Mouse (Mus musculus) bone marrow, adult 2 months (tissue): ENCODE results near the gene Rph3al. TPM values are rescaled to one million over a fixed set of nuclear protein-coding genes. Genes with fewer than 3 reads are reported as not detected.

Experiments
- H3K27ac ChIP-seq: fragments of 200-500 bp; 2 replicates; pipeline ENCODE4 v1.5.1; 2012; ENCODE audit warnings: low read depth, mild to moderate bottlenecking, control low read depth, inconsistent platforms, low read length; ENCODE audit not compliant: control insufficient read depth, poor library complexity, insufficient read depth
- H3K4me1 ChIP-seq: fragments of 200-500 bp; 2 replicates; pipeline ENCODE4 v1.6.1; 2011; ENCODE audit warnings: low read length; ENCODE audit not compliant: control insufficient read depth, insufficient read depth
- H3K4me3 ChIP-seq: fragments of 200-500 bp; replicated peaks from 2 replicates; pipeline ENCODE3; 2011; ENCODE audit warnings: mild to moderate bottlenecking, low read depth, low read length, control low read depth; ENCODE audit not compliant: control insufficient read depth
- CTCF ChIP-seq: fragments of 200-500 bp; IDR thresholded peaks from 2 replicates; pipeline ENCODE4 v1.5.1; 2011; ENCODE audit warnings: low read length, control low read depth; ENCODE audit not compliant: control insufficient read depth, insufficient read depth
- POLR2A ChIP-seq: fragments of 200-500 bp; IDR thresholded peaks from 2 replicates; pipeline ENCODE4 v1.6.1; 2011; ENCODE audit warnings: low read depth, mild to moderate bottlenecking, control low read depth, low read length, borderline replicate concordance; ENCODE audit not compliant: control insufficient read depth
- WGBS: fragments of 180-500 bp; shearing (Covaris S2); methylation state at CpG from one replicate; pipeline ENCODE4 v1.1.7; 2018; 5-methylcytosine and 5-hydroxymethylcytosine counted together
- polyA plus RNA-seq: library from polyadenylated mRNA; stranded (reverse); fragments of >200 nt; gene quantifications from 2 replicates; pipeline ENCODE4 v1.2.4, GENCODE M21; 2011; ENCODE audit warnings: low replicate concordance; ENCODE audit not compliant: missing spikeins, insufficient read depth, insufficient read length

The Rph3al gene
- polyA plus RNA-seq, 1 experiment = 5.0 TPM

DNA sequence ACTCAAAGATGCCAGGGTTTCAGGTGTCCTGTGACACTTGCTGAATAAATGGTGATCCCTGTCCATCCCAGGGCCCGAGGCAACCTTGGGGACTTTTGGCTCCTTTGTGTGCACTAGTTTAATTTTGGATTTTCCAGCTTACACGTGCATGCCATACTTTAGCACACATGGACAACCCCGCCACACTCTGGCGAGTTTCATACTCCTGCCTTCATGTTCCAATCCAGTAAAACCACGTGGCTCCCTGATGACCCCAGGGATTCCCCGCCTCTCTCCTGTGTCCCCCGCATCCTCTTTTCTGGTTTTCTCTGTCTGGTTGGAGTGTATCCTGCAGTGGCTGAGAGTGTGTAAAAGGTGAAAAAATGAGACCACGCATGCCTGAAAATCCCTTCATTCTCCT, 110.8 kb downstream of the Rph3al start:
- 46% methylated on average over 8 of the region's 8 CpGs for WGBS
- no peaks in the 10 kb centered on the region for H3K4me1 ChIP-seq

DNA sequence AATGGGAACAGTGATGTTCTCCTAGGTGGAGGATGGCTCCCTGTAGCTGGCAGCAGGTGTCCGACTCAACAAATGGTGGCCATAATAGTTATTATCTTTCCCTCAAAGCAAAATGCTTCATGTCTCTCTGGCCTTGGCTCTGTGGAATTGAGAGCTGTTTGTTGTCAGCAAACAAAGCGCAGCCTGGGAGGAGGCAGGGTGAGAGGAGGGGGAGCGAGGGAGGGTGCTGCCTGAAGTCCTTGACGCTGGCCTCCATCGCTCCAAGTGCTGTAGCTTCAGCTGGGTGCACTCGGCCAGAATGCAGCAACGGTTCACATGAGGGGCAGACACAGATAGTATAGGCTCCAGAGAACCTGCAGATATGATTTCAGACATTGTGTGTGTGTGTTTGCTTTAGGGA, 114.7 kb downstream of the Rph3al start:
- no peak for TF ChIP-seq CTCF
- no peak for TF ChIP-seq POLR2A
- WGBS = 86% methylated on average over 7 of the region's 7 CpGs
- Histone ChIP-seq H3K27ac (no peak overlapping the region), H3K4me3 (no peak overlapping the region), H3K4me1 (no peaks in the 10 kb centered on the region)

More for the DNA sequence above, 110.8 kb downstream of the Rph3al start:
- Histone ChIP-seq H3K27ac (no peak overlapping the region), H3K4me3 (no peak overlapping the region)
- TF ChIP-seq POLR2A (no peak), CTCF (no peak)

DNA sequence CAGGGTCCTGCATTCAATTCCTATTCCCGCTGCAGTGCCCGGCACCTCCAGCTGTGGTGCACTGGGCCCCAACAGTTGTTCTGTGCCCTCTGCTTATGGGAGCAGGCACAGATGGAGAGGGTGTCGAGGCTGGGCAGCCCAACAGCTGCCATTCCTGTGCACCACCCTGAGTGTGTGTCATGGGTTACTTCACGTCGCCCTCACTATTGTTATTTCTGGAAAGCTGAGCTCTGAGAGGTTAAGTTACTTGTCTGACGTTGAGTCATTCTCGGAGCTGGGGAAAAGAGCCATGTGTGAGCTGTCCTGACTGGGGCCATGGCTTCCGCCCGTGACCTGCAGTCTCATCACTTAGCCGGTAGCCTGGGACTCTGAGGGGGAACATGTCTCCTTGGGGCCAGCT, 125.1 kb downstream of the Rph3al start:
- no peaks in the 10 kb centered on the region for H3K4me1 ChIP-seq
- TF ChIP-seq CTCF (no peak), POLR2A (no peak)
- H3K27ac ChIP-seq = no peak overlapping the region
- WGBS = 83% methylated on average over 10 of the region's 10 CpGs
- no peak overlapping the region for H3K4me3 ChIP-seq

DNA sequence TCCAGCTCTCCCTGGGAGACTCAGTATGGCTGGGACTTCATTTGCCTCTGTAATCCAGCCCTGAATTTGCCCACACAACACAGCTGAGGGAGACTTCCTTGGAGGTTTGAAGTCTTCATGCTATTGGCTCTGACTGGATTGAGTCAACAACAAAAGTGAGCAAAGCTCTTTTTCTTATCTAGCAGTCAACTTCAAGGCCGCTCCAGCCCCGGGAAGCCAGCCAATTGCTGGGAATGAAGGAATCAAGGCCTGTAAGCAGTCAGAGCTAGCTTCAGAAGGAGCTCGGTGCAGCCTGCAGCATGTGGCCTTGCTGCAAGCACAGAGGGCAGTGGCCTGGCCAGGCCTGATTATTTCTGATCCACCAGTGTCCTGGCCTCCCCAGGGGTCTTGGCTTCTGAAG, 126.3 kb downstream of the Rph3al start:
- no peaks in the 10 kb centered on the region for H3K4me1 ChIP-seq
- H3K27ac ChIP-seq = no peak overlapping the region
- WGBS = 77% methylated on average over 3 of the region's 3 CpGs
- no peak overlapping the region for H3K4me3 ChIP-seq
- TF ChIP-seq POLR2A (no peak), CTCF (no peak)

DNA sequence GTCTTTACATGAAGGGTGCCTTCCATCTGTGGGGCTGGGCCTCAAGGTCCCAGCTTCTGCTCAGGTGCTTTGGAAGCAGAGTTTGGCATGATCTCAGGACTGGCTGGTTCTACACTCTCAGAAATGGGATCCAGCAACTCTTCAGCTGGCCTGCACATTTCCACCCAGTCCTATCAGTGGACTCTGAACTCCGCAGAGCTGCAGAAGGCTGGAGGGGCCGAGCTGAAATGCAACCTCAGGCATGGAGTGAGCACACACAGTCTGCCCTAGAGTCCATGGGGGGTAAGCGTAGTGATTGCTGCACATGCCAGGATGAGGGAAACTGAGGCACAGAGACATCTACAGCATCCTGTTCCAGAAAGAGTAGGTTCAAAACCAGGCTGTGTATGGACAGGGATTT, 127.7 kb downstream of the Rph3al start:
- Histone ChIP-seq H3K4me3 (no peak overlapping the region), H3K27ac (no peak overlapping the region), H3K4me1 (no peaks in the 10 kb centered on the region)
- TF ChIP-seq POLR2A (no peak), CTCF (no peak)
- WGBS = 78% methylated on average over 3 of the region's 3 CpGs

DNA sequence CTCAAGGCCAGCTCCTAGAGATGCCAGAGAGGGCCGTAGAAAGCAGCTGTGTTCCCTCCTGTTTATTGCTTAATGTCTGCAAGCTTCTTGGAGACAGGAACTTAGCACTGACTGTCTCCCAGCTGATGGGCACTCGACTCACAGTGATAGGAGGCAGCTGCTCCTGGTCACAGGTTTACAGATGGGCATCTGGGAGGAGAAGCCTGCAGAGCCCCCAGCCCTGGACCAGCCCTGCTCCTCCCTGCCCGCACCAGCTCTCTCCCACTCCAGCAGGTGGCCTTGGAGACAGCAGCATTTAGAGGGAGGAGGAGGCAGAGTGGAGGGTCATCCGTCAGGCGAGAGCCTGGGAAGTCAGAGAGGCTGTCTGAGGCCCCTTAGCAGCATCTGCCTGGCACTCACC, 130.7 kb downstream of the Rph3al start:
- Histone ChIP-seq H3K4me3 (no peak overlapping the region), H3K4me1 (no peaks in the 10 kb centered on the region), H3K27ac (no peak overlapping the region)
- TF ChIP-seq CTCF (no peak), POLR2A (no peak)
- WGBS = 64% methylated on average over 5 of the region's 5 CpGs

DNA sequence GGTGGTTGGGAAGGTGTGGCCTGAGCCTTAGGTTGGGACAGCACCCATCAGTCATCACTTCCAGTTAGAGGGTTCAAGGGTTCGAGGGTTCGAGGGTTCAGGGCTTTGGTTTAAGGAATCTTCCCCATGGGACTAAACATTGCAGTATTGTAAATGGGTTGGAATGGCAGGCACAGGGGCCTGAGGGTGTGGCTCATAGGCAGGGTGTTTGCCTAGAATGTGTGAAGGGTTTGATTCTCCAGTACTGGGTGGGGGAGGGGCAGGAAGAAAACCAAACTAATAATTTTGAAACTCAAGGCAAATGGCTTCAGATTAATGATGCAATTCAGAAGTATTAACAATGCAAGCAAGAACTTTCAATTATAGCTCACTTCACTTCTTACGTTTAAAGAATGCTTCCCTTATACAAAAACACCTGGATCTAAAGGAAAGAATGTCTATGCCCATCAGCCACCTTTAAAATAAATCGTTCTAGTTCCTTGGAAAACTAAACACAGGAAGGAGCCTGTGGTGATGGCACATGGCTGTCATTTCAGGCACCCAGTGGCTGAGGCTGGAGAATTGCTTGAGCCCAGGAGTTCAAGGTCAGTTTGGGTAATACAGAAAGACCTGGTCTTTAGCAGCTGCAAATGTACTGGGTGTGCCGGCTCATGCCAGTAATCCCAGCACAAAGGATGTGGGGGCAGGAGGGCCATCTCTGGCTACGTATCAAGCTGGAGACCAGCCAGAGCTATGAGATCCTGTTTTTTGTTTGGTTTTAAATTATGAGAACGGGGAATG, 136.3 kb downstream of the Rph3al start:
- Histone ChIP-seq H3K27ac (no peak overlapping the region), H3K4me3 (no peak overlapping the region), H3K4me1 (no peaks in the 10 kb centered on the region)
- 80% methylated on average over 7 of the region's 7 CpGs for WGBS
- TF ChIP-seq POLR2A = no peak

DNA sequence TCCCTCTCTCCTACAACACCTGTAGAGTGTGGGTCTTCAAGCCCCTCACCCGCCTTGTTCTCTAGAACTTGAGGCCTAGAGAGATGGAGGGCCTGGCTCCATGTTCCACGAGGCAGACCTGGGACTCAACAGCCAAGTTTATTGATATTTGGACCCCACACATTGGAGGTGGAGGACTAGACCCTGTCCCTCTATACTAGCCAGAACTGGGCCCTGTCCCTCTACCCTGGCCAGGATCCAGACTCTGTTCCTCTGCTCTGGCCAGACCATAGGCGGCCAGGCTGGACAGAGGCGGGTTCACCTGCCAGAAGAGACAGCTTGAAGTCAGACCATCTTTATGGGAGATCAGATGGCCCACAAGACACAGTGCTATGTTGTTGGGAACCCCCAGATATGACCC, 136.9 kb downstream of the Rph3al start:
- TF ChIP-seq POLR2A (no peak), CTCF (no peak)
- Histone ChIP-seq H3K27ac (no peak overlapping the region), H3K4me1 (no peaks in the 10 kb centered on the region), H3K4me3 (no peak overlapping the region)
- 74% methylated on average over 4 of the region's 4 CpGs for WGBS

DNA sequence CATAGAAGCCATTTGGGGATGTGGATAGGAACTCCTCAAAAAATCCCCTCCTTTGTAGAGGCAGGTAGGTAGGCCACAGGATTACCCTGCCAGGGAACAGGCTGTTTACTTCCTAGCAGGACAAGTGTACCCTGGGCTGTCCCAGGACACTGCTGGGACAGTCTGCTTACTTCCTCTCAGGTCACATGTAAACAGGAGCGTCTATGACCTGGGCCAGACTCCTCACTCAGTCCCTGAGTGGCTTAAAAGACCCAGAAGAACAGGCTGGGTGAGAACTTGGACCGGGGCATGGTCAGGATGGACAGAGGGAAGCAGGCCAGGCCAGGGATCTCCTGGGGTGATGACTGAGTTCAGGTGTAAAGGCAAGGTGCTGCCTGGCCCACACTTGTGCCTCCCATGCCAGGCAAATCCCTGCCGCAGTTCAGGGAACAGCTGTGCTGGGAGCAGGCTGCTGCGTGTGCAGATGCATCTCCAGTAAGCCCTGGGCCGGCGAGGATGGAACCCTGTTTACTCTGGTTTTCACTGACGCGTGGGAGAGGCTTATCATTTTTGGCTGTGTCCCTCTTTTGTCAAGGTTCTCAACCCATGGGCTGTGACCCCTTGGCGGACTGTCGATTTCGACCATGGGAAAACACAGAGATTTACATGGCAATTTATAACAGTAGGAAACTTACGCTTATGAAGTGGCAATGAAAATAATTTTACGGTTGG, 141.5 kb downstream of the Rph3al start:
- Histone ChIP-seq H3K4me1 (no peaks in the 10 kb centered on the region), H3K27ac (no peak overlapping the region), H3K4me3 (no peak overlapping the region)
- whole genome bisulfite sequencing = 82% methylated on average over 13 of the region's 13 CpGs
- TF ChIP-seq CTCF = no peak

DNA sequence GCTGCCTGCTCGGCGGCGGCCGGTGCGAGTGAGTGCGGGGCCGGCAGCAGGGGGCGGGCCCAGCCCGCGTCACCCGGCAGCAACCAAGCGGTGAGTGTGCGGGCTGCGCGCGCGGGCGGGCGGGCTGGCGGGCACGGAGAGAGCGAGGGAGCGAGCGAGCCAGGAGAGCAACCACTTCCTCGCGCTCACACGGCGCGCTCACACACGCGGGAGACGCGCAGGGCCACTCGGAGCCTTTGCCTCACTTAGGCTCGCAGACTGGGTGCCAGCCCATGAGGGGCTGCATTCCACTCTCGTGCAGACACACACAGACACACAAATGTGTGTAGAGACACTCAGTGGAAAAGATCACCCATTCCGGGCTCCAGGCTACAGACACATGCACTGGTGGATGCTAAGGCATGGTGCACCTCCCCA, 142.2 kb downstream of the Rph3al start, which contains the start of gene Doc2b:
Gene Doc2b, minus strand, starts transcription at position 21 of the 417 bp plus-strand sequence.
- no peak for TF ChIP-seq CTCF
- TF ChIP-seq POLR2A = no peak
- H3K4me3 ChIP-seq = no peak within 1 kb of the TSS
- 6% methylated on average over 37 of the region's 37 CpGs for WGBS

More for the DNA sequence above, 142.2 kb downstream of the Rph3al start, which contains the start of gene Doc2b:
- Histone ChIP-seq H3K4me1 (no peaks in the 10 kb centered on the region), H3K27ac (no peak within 1 kb of the TSS)
